Mouse (Mus musculus): ENCODE measurements around the gene 9030025P20Rik. TPM values are rescaled to one million over a fixed set of nuclear protein-coding genes. Genes with fewer than 3 reads are reported as not detected.
A peak's percentile ranks its signal among the peaks of the same experiment; 100 is the strongest.
"Not testable (repeated sequence)": the region's sequence is repeated elsewhere in the genome, so short reads cannot be mapped to it uniquely, and the experiment has no call there.

The 9030025P20Rik gene
- polyA plus RNA-seq, 1 experiment from 2014 or later, result 11.2 TPM

DNA sequence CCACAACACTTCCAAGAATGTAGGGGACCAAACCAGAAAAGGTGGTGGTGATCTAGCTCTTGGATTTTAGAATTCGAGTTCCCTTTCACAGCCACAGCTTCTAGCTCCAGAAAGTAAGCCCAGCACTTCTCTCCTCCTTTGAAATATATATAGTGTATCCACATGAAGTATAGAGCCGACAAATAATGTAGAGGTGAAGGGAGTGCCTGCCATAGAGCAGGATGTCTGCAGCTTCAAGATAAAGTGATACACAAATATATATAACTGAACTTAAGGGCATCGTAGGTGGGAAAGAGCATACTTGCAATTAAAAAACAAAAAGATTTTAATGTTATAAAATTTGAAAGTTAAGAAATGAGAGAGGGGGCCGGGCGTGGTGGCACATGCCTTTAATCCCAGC is 15.9 kb downstream of the 9030025P20Rik start:
- WGBS, result no CpG with 5 or more reads among the region's 5 CpGs
- not testable (repeated sequence) for H3K27ac ChIP-seq; H3K36me3 ChIP-seq; H3K9ac ChIP-seq; H3K4me3 ChIP-seq; H3K27me3 ChIP-seq; H3K9me3 ChIP-seq; H3K4me2 ChIP-seq; H3K4me1 ChIP-seq; ATAC-seq (ENCODE audit: borderline replicate concordance, extremely low read depth, low FRiP score, low TSS enrichment)

- not testable (repeated sequence) for H3K36me3 ChIP-seq; H3K27me3 ChIP-seq; H3K9ac ChIP-seq; H3K9me3 ChIP-seq; H3K4me3 ChIP-seq; ATAC-seq (ENCODE audit: borderline replicate concordance, extremely low read depth, low FRiP score, low TSS enrichment); H3K4me2 ChIP-seq; H3K27ac ChIP-seq; H3K4me1 ChIP-seq
- no CpG with 5 or more reads among the region's 4 CpGs for WGBS
Observed at GRCm38 (mm10) chr17:15000047-15000446, 21.8 kb downstream of the 9030025P20Rik start.

DNA sequence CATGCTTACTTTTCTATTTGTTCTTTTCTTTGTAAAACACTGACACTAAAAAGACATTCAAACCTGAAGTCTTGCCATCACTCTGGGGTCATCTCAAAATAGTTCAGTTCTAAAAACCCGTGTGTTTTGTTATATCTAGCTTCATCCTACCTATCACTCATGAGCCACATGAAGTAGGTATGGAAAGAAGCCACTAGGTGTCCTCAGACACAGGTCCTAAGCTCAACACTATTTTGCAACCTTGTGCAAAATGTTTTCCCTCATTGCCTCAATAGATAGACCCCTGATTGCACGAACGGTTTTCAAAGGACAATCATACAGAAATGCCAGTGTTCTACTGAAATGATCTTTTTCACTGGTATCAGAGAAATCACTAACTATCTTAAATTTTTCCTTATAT is 30.8 kb downstream of the 9030025P20Rik start:
- WGBS, result no CpG with 5 or more reads among the region's 3 CpGs

GRCm38 (mm10) chr17:15009706-15010413 is 31.6 kb downstream of the 9030025P20Rik start, which contains the start of gene Gm3435:
TSS of gene Gm3435 (plus strand) at chr17:15010176.
- not testable (repeated sequence) for H3K4me2 ChIP-seq, H3K9ac ChIP-seq, H3K27ac ChIP-seq, H3K36me3 ChIP-seq, H3K9me3 ChIP-seq, H3K4me3 ChIP-seq, H3K4me1 ChIP-seq, H3K27me3 ChIP-seq
- ATAC-seq (ENCODE audit: borderline replicate concordance, extremely low read depth, low FRiP score, low TSS enrichment), result peak; percentile 97
- WGBS, result no CpG with 5 or more reads among the region's 60 CpGs

More for the DNA sequence above, 30.8 kb downstream of the 9030025P20Rik start:
- H3K9me3 ChIP-seq; H3K9ac ChIP-seq; H3K27me3 ChIP-seq; ATAC-seq (ENCODE audit: borderline replicate concordance, extremely low read depth, low FRiP score, low TSS enrichment); H3K4me2 ChIP-seq; H3K4me3 ChIP-seq; H3K36me3 ChIP-seq; H3K27ac ChIP-seq; H3K4me1 ChIP-seq: not testable (repeated sequence)

DNA sequence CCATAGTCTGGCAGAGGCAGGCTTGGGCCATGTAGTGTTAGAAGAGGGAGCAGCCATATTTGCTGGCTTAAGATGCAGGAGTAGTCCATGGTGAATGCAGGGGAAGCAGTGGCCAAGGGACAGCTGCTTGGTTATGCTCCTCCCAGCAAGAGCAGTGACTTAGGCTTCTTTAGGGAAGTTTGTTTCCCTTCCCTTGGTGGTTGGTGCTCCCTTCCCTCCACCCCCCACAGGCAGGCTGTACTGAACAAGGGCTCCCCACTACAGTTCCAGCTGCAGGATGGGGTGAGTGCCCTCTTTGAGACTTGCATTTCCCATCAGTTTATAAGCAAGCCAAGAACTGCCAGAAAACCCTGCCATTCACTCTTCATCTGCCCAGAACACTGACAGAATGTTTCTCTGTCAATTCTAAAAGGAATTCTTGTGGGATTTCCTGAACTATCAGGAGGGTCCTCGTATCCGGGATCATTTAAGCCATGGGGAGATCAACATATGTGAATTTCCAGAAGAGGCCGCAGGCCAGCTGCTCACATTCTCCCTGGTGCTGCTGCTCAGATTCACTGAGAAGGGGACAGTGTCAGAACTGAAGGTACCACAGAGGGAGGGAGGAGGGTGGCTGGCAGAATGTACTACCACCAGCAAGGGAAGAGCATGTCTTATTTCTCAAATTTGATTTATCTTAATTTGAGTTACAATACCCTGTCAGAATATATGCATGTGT is 43.4 kb downstream of the 9030025P20Rik start:
- H3K4me3 ChIP-seq; H3K9ac ChIP-seq; H3K36me3 ChIP-seq; H3K9me3 ChIP-seq; H3K4me1 ChIP-seq; ATAC-seq (ENCODE audit: borderline replicate concordance, extremely low read depth, low FRiP score, low TSS enrichment); H3K27me3 ChIP-seq: not testable (repeated sequence)
- Histone ChIP-seq H3K4me2 (0 out of 2 replicates have a peak overlapping the region, but pooled peaks have one; percentile 20), H3K27ac (0 out of 2 replicates have a peak overlapping the region, but pooled peaks have one; percentile 24)
- WGBS, result 89% methylated on average over 3 of the region's 3 CpGs

- not testable (repeated sequence) for H3K9ac ChIP-seq, H3K9me3 ChIP-seq, H3K27me3 ChIP-seq, H3K4me3 ChIP-seq, H3K4me2 ChIP-seq, H3K36me3 ChIP-seq, H3K27ac ChIP-seq, H3K4me1 ChIP-seq
- ATAC-seq (ENCODE audit: borderline replicate concordance, extremely low read depth, low FRiP score, low TSS enrichment), result peak; percentile 80
- WGBS, result no CpG with 5 or more reads among the region's 97 CpGs
Observed at GRCm38 (mm10) chr17:15023878-15024492, 45.7 kb downstream of the 9030025P20Rik start.

GRCm38 (mm10) chr17:15024502-15025193 is 46.4 kb downstream of the 9030025P20Rik start:
- no CpG with 5 or more reads among the region's 48 CpGs for whole genome bisulfite sequencing
- not testable (repeated sequence) for H3K4me3 ChIP-seq, H3K9me3 ChIP-seq, H3K4me1 ChIP-seq, H3K27ac ChIP-seq, H3K9ac ChIP-seq, H3K36me3 ChIP-seq, H3K4me2 ChIP-seq, H3K27me3 ChIP-seq
- peak; percentile 88 for ATAC-seq (ENCODE audit: borderline replicate concordance, extremely low read depth, low FRiP score, low TSS enrichment)

DNA sequence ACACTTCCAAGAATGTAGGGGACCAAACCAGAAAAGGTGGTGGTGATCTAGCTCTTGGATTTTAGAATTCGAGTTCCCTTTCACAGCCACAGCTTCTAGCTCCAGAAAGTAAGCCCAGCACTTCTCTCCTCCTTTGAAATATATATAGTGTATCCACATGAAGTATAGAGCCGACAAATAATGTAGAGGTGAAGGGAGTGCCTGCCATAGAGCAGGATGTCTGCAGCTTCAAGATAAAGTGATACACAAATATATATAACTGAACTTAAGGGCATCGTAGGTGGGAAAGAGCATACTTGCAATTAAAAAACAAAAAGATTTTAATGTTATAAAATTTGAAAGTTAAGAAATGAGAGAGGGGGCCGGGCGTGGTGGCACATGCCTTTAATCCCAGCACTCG is 47.2 kb downstream of the 9030025P20Rik start:
- H3K9me3 ChIP-seq, H3K4me3 ChIP-seq: not testable (repeated sequence)

GRCm38 (mm10) chr17:15031414-15031813 is 53.1 kb downstream of the 9030025P20Rik start:
- ATAC-seq (ENCODE audit: borderline replicate concordance, extremely low read depth, low FRiP score, low TSS enrichment); H3K9ac ChIP-seq; H3K4me1 ChIP-seq; H3K9me3 ChIP-seq; H3K4me3 ChIP-seq; H3K36me3 ChIP-seq; H3K27ac ChIP-seq; H3K27me3 ChIP-seq; H3K4me2 ChIP-seq: not testable (repeated sequence)
- WGBS, result no CpG with 5 or more reads among the region's 4 CpGs

More for the DNA sequence above, 47.2 kb downstream of the 9030025P20Rik start:
- WGBS, result no CpG with 5 or more reads among the region's 6 CpGs
- H3K4me1 ChIP-seq; H3K4me2 ChIP-seq; ATAC-seq (ENCODE audit: borderline replicate concordance, extremely low read depth, low FRiP score, low TSS enrichment); H3K36me3 ChIP-seq; H3K27ac ChIP-seq; H3K27me3 ChIP-seq; H3K9ac ChIP-seq: not testable (repeated sequence)

DNA sequence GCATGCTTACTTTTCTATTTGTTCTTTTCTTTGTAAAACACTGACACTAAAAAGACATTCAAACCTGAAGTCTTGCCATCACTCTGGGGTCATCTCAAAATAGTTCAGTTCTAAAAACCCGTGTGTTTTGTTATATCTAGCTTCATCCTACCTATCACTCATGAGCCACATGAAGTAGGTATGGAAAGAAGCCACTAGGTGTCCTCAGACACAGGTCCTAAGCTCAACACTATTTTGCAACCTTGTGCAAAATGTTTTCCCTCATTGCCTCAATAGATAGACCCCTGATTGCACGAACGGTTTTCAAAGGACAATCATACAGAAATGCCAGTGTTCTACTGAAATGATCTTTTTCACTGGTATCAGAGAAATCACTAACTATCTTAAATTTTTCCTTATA is 62.2 kb downstream of the 9030025P20Rik start:
- H3K27me3 ChIP-seq; H3K4me1 ChIP-seq; H3K4me2 ChIP-seq; H3K9ac ChIP-seq; H3K9me3 ChIP-seq; H3K36me3 ChIP-seq; ATAC-seq (ENCODE audit: borderline replicate concordance, extremely low read depth, low FRiP score, low TSS enrichment); H3K4me3 ChIP-seq; H3K27ac ChIP-seq: not testable (repeated sequence)
- no CpG with 5 or more reads among the region's 3 CpGs for WGBS

Measured in lung, embryonic 15.5 days (tissue).